Mouse (Mus musculus) myocyte (in vitro differentiated cells): ENCODE results near the gene Vmn2r83.

Source experiments
- E2F4 ChIP-seq: IDR thresholded peaks from one replicate; pipeline ENCODE4 v1.6.1; 2011; ENCODE audit warnings: mild to moderate bottlenecking, control low read depth, moderate library complexity; ENCODE audit not compliant: insufficient read depth
- MYOG ChIP-seq, 3 experiments: IDR thresholded peaks; one replicate each; pipeline ENCODE4 v1.6.1; 2011; ENCODE audit warnings: control low read depth in 2 of 3, low read depth in 2 of 3, mild to moderate bottlenecking in 2 of 3; ENCODE audit not compliant: insufficient read length in 2 of 3, control insufficient read depth in 1 of 3, insufficient read depth in 1 of 3
- POLR2A ChIP-seq: IDR thresholded peaks from one replicate; pipeline ENCODE4 v1.6.1; 2011; ENCODE audit warnings: low read depth, mild to moderate bottlenecking, control low read depth, moderate library complexity; ENCODE audit not compliant: insufficient read length

DNA sequence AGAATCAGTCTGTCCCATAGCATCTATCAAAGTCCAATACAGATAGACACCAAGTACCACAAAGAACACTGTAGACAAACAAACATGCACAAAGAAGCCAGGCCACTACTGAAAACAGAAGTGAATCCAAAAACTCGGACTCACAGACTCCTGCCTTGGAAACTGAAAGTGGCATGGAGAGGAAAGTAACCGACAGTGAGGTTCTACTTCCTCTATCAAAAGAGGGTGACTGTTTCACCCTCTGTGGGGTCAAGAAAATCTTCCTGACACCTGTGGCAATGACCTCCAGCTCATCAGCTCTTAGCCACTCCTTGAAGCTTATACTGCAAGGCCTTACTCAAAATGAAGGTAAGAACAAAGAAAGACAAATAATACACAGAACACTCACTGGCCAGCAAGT is 38.2 kb downstream of the Vmn2r83 start:
- TF ChIP-seq POLR2A = no peak
- no peak for TF ChIP-seq MYOG (IDR thresholded peaks at IDR 0.05; ENCODE audit: control insufficient read depth in 1 of 3, insufficient read depth in 1 of 3, insufficient read length in 2 of 3, low read depth in 2 of 3)
- TF ChIP-seq E2F4 = no peak
